16 mouse cellular contexts compared by ENCODE assay signal in genomic region chr5:103002116-103002515, GRCm38 (mm10).
"Had no signal": no experiment of that assay in that cellular context is flagged by ENCODE, and none has a peak within 500 bp of the region (broad histone marks: within the 10 kb centered on the region; RNA-seq: fewer than 3 reads in every experiment).

No protein-coding gene starts in this region.

- H3K9ac ChIP-seq: limb, embryonic 13.5 days; liver, embryonic 14.5 days; neural tube, embryonic 13.5 days had no signal

- H3K9me3 ChIP-seq: limb, embryonic 13.5 days; midbrain, embryonic 10.5 days; neural tube, embryonic 13.5 days had no signal

- H3K4me3 ChIP-seq: limb, embryonic 13.5 days; midbrain, embryonic 10.5 days; neural tube, embryonic 13.5 days had no signal

- DNase-seq: kidney, adult 9 months; kidney, postnatal 36 days; layer of hippocampus, adult 9-11 months; layer of hippocampus, postnatal 36 days; lung, adult 18-20 months; lung, postnatal 36 days; retina, postnatal 1 day; right cerebral cortex, postnatal 4 days; thymus, adult 18-20 months; thymus, postnatal 14 days had no signal

- H3K27ac ChIP-seq: kidney, postnatal 0 days; limb, embryonic 13.5 days; liver, embryonic 14.5 days; midbrain, embryonic 10.5 days; neural tube, embryonic 13.5 days had no signal

- H3K36me3 ChIP-seq: limb, embryonic 13.5 days; midbrain, embryonic 10.5 days; neural tube, embryonic 13.5 days had no signal

- ATAC-seq: midbrain, embryonic 16.5 days had no signal

- H3K27me3 ChIP-seq: limb, embryonic 13.5 days; neural tube, embryonic 13.5 days had no signal

- H3K4me2 ChIP-seq: limb, embryonic 13.5 days; neural tube, embryonic 13.5 days had no signal
